8 mouse cellular contexts compared by ENCODE assay signal in genomic region chr11:94629199-94629883, GRCm38 (mm10). TPM values are rescaled to one million over a fixed set of nuclear protein-coding genes. Genes with fewer than 3 reads are reported as not detected.
A peak's percentile ranks its signal among the peaks of the same experiment; 100 is the strongest.
DNase-seq lines count a peak whose midpoint lies in the region; ATAC-seq lines count a peak whose summit lies in the region.

TSS of gene Lrrc59 (plus strand) at chr11:94629767.

- WGBS in heart, embryonic 13.5 days = 3% methylated on average over 40 of the region's 41 CpGs
- 3% methylated on average over 37 of the region's 41 CpGs for WGBS in liver, embryonic 12.5 days (ENCODE audit: insufficient replicate concordance)
- whole genome bisulfite sequencing in stomach, embryonic 15.5 days = 3% methylated on average over 40 of the region's 41 CpGs

- peak; percentile 98 for ATAC-seq in erythroid progenitor cell, adult 5-6 weeks (replicated peaks; ENCODE audit: low FRiP score, poor library complexity, severe bottlenecking)
- ATAC-seq in heart, embryonic 13.5 days (ENCODE audit: extremely low read depth, insufficient number of reproducible peaks, low FRiP score, low TSS enrichment) = peak; percentile 99
- peak; percentile 96 for ATAC-seq in liver, embryonic 12.5 days
- ATAC-seq in stomach, embryonic 15.5 days (ENCODE audit: insufficient read depth, low FRiP score, low read depth) = peak; percentile 95

- DNase-seq in CD4-positive helper T cell, adult 2 months (ENCODE audit: low read depth, low spot score) = peak; percentile 93
- peak; percentile 68 for DNase-seq in brain, embryonic 18.5 days (ENCODE audit: low read depth, low spot score)
- peak; percentile 96 for DNase-seq in kidney, postnatal 10 days
- peak; percentile 92 to 94 for DNase-seq in natural killer cell, adult 2 months (ENCODE audit: low spot score in 2 of 2)

- H3K4me2 ChIP-seq in heart, embryonic 13.5 days = peak within 1 kb of the TSS; percentile 91
- H3K4me2 ChIP-seq in liver, embryonic 12.5 days = peak within 1 kb of the TSS; percentile 80
- H3K4me2 ChIP-seq in stomach, embryonic 15.5 days = peak within 1 kb of the TSS; percentile 78

- peak within 1 kb of the TSS; percentile 73 for H3K4me3 ChIP-seq in heart, embryonic 13.5 days
- H3K4me3 ChIP-seq in liver, embryonic 12.5 days = peak within 1 kb of the TSS; percentile 84
- peak within 1 kb of the TSS; percentile 99 for H3K4me3 ChIP-seq in stomach, embryonic 15.5 days (replicated peaks)

- peaks cover 13% of the 10 kb centered on the region for H3K4me1 ChIP-seq in heart, embryonic 13.5 days
- peaks cover 19% of the 10 kb centered on the region for H3K4me1 ChIP-seq in liver, embryonic 12.5 days
- peaks cover 5% of the 10 kb centered on the region; the same call in 1 of the 2 replicates for H3K4me1 ChIP-seq in stomach, embryonic 15.5 days

- H3K9me3 ChIP-seq in heart, embryonic 13.5 days = no peaks in the 10 kb centered on the region
- H3K9me3 ChIP-seq in liver, embryonic 12.5 days (replicated peaks) = no peaks in the 10 kb centered on the region
- no peaks in the 10 kb centered on the region for H3K9me3 ChIP-seq in stomach, embryonic 15.5 days

- peaks cover 27% of the 10 kb centered on the region for H3K36me3 ChIP-seq in heart, embryonic 13.5 days
- peaks cover 31% of the 10 kb centered on the region for H3K36me3 ChIP-seq in liver, embryonic 12.5 days
- H3K36me3 ChIP-seq in stomach, embryonic 15.5 days = peaks cover 13% of the 10 kb centered on the region

- no peaks in the 10 kb centered on the region for H3K27me3 ChIP-seq in heart, embryonic 13.5 days (replicated peaks)
- H3K27me3 ChIP-seq in liver, embryonic 12.5 days (replicated peaks) = no peaks in the 10 kb centered on the region
- H3K27me3 ChIP-seq in stomach, embryonic 15.5 days (replicated peaks) = no peaks in the 10 kb centered on the region

- peak within 1 kb of the TSS; percentile 88 for H3K9ac ChIP-seq in heart, embryonic 13.5 days
- peak within 1 kb of the TSS; percentile 87 for H3K9ac ChIP-seq in liver, embryonic 12.5 days
- H3K9ac ChIP-seq in stomach, embryonic 15.5 days = peak within 1 kb of the TSS; percentile 81

- H3K27ac ChIP-seq in heart, embryonic 13.5 days (replicated peaks) = peak within 1 kb of the TSS; percentile 58
- H3K27ac ChIP-seq in liver, embryonic 12.5 days = peak within 1 kb of the TSS; percentile 77
- peak within 1 kb of the TSS; percentile 82 for H3K27ac ChIP-seq in stomach, embryonic 15.5 days

RNA-seq across cellular contexts. Expression of gene Lrrc59, which starts in this region (rescaled TPM):
- total RNA-seq in erythroid progenitor cell, adult 5-6 weeks (2015; ENCODE audit: low replicate concordance) = 11.3 and 20.2 TPM in 2 replicates
- total RNA-seq in erythroid progenitor cell, adult 5-6 weeks (2017; ENCODE audit: low replicate concordance) = 15.8 and 16.4 TPM in 2 replicates
- 143 and 147 TPM in 2 replicates for polyA plus RNA-seq in heart, embryonic 13.5 days (2015; fragmentation: Nextera tagmentation; extraction: Ambion mirVana)
- polyA plus RNA-seq in liver, embryonic 12.5 days (2016; fragmentation: Nextera tagmentation; extraction: Ambion mirVana) = 182 and 186 TPM in 2 replicates
- polyA plus RNA-seq in stomach, embryonic 15.5 days (2015; fragmentation: Nextera tagmentation; extraction: Ambion mirVana) = 223 and 264 TPM in 2 replicates

Comparison
In these comparisons a context has a peak if more than half of its experiments do, and no peak if none do; other contexts are left out.
1. Peak in every context shown above with its lines: DNase-seq, ATAC-seq, H3K4me3 ChIP-seq and H3K27ac ChIP-seq.